Mouse (Mus musculus) limb, embryonic 13.5 days (tissue): ENCODE data around the gene Gpr33. TPM values are rescaled to one million over a fixed set of nuclear protein-coding genes. Genes with fewer than 3 reads are reported as not detected.
A peak's percentile ranks its signal among the peaks of the same experiment; 100 is the strongest.

Source experiments
- ATAC-seq: fragments of 200-750 bp; cut with Nextera tagmentation; 2 replicates; pipeline ENCODE4 v1.8.0; 2017; ENCODE audit warnings: low read depth, moderate number of reproducible peaks, moderate TSS enrichment; ENCODE audit not compliant: low FRiP score
- H3K27ac ChIP-seq: fragments of 300-500 bp; sonication (generic); 2 replicates; pipeline ENCODE4 v1.5.1; 2015; ENCODE audit warnings: inconsistent platforms, mild to moderate bottlenecking, moderate library complexity
- H3K27me3 ChIP-seq: fragments of 300-500 bp; sonication (generic); 2 replicates; pipeline ENCODE4 v1.6.1; 2015; ENCODE audit warnings: mild to moderate bottlenecking, inconsistent platforms
- H3K36me3 ChIP-seq: fragments of 300-500 bp; sonication (generic); 2 replicates; pipeline ENCODE4 v1.6.1; 2015; ENCODE audit warnings: inconsistent platforms, mild to moderate bottlenecking, moderate library complexity
- H3K4me1 ChIP-seq: fragments of 300-500 bp; sonication (generic); 2 replicates; pipeline ENCODE4 v1.6.1; 2015; ENCODE audit warnings: inconsistent platforms
- H3K4me2 ChIP-seq: fragments of 300-500 bp; sonication (generic); replicated peaks from 2 replicates; pipeline ENCODE4 v1.6.1; 2015; ENCODE audit warnings: inconsistent platforms, mild to moderate bottlenecking, moderate library complexity
- H3K4me3 ChIP-seq: fragments of 300-500 bp; sonication (generic); 2 replicates; pipeline ENCODE4 v1.5.1; 2015; ENCODE audit warnings: moderate library complexity, mild to moderate bottlenecking, inconsistent platforms
- H3K9ac ChIP-seq: fragments of 300-500 bp; sonication (generic); 2 replicates; pipeline ENCODE4 v1.6.1; 2015; ENCODE audit warnings: mild to moderate bottlenecking, inconsistent platforms
- H3K9me3 ChIP-seq: fragments of 300-500 bp; sonication (generic); 2 replicates; pipeline ENCODE4 v1.6.1; 2016; ENCODE audit warnings: inconsistent platforms
- WGBS: fragments of 180-500 bp; shearing (Covaris S2); methylation state at CpG from one replicate; pipeline ENCODE4 v1.1.7; 2015; 5-methylcytosine and 5-hydroxymethylcytosine counted together
- polyA plus RNA-seq: library from polyadenylated mRNA; unstranded; fragments of >200 nt; fragmentation: Nextera tagmentation; extraction: Ambion mirVana; gene quantifications from 2 replicates; pipeline ENCODE4 v1.2.1, GENCODE M21; 2015

Gene Gpr33
- polyA plus RNA-seq = not detected in 2 replicates

DNA sequence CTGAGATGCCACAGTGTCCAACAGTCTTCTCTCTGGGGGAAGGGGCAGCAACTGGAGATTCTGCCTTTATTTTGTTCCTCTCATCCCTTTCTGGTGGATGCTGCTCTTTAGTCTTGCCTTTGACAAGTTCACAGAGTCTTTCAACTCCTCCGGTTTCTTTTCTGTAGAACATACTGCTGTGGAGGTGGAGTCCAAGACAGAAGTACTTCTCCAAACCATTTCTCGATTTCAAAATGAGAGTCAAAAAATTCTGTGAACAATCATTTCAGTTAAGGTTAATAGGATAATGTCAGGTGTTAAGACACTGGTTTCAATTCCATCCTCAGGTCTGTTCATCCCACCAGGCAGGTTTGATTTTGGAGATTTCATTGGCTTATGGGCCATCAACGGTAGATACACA, at the start of gene Gpr33:
TSS of gene Gpr33 (minus strand) at position 101 of the 400 bp plus-strand sequence.
- Histone ChIP-seq H3K9ac (no peak within 1 kb of the TSS), H3K27ac (no peak within 1 kb of the TSS), H3K4me1 (no peaks in the 10 kb centered on the region), H3K27me3 (no peaks in the 10 kb centered on the region), H3K4me3 (no peak within 1 kb of the TSS), H3K9me3 (no peaks in the 10 kb centered on the region), H3K4me2 (no peak within 1 kb of the TSS), H3K36me3 (no peaks in the 10 kb centered on the region)
- no peak for ATAC-seq
- WGBS = 95% methylated on average over 3 of the region's 3 CpGs

- Histone ChIP-seq H3K27me3 (no peaks in the 10 kb centered on the region), H3K4me1 (no peaks in the 10 kb centered on the region), H3K27ac (no peak overlapping the region), H3K9me3 (no peaks in the 10 kb centered on the region; the same call in 1 of the 2 replicates), H3K36me3 (no peaks in the 10 kb centered on the region), H3K4me3 (no peak overlapping the region), H3K9ac (no peak overlapping the region), H3K4me2 (no peak overlapping the region)
- 62% methylated on average over 2 of the region's 2 CpGs for WGBS
- ATAC-seq = no peak
Observed at GRCm38 (mm10) chr12:52049324-52049723, 21.5 kb upstream of the Gpr33 start.

DNA sequence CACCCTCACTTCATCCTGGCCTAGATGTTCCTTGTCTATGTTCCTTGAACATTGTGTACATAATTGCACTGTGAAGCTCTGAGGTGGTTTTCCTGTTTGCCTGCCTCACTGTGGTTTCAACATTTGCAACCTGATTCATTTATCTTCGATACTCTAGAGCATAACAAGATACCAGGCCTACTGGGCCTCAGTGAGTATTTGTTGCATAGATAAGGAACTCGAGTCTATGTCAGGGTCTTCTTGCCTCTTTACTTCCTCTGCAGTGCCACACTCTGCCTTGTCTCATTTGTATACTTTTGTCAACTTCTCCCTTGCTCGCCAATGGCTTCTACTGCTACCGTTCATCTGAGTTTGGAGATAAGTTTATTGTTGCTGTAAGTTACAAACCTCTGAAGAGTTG, 18.5 kb upstream of the Gpr33 start:
- H3K27ac ChIP-seq = no peak overlapping the region
- H3K4me2 ChIP-seq = no peak overlapping the region
- H3K9ac ChIP-seq = no peak overlapping the region
- peaks cover 4% of the 10 kb centered on the region; the same call in 1 of the 2 replicates for H3K9me3 ChIP-seq
- 86% methylated on average over 4 of the region's 4 CpGs for WGBS
- ATAC-seq = no peak
- H3K4me1 ChIP-seq = no peaks in the 10 kb centered on the region
- H3K4me3 ChIP-seq = no peak overlapping the region
- H3K36me3 ChIP-seq = no peaks in the 10 kb centered on the region
- H3K27me3 ChIP-seq = no peaks in the 10 kb centered on the region

- Histone ChIP-seq H3K4me1 (no peaks in the 10 kb centered on the region), H3K9ac (no peak overlapping the region), H3K27ac (no peak overlapping the region), H3K4me3 (no peak overlapping the region), H3K36me3 (no peaks in the 10 kb centered on the region), H3K27me3 (no peaks in the 10 kb centered on the region), H3K4me2 (no peak overlapping the region), H3K9me3 (0 out of 2 replicates have a peak, but pooled peaks cover 4% of the 10 kb centered on the region)
- no peak for ATAC-seq
- 75% methylated on average over 10 of the region's 10 CpGs for WGBS
Observed at GRCm38 (mm10) chr12:52042818-52043336, 15.0 kb upstream of the Gpr33 start.

GRCm38 (mm10) chr12:52038352-52038751, 10.5 kb upstream of the Gpr33 start:
- WGBS = 44% methylated on average over 3 of the region's 3 CpGs
- no peaks in the 10 kb centered on the region for H3K27me3 ChIP-seq
- H3K9ac ChIP-seq = no peak overlapping the region
- no peak overlapping the region for H3K27ac ChIP-seq
- H3K4me1 ChIP-seq = no peaks in the 10 kb centered on the region
- 0 out of 2 replicates have a peak, but pooled peaks cover 4% of the 10 kb centered on the region for H3K9me3 ChIP-seq
- H3K36me3 ChIP-seq = no peaks in the 10 kb centered on the region
- ATAC-seq = 0 out of 2 replicates have a peak, but pooled peaks have one; percentile 32
- H3K4me2 ChIP-seq = no peak overlapping the region
- H3K4me3 ChIP-seq = no peak overlapping the region

DNA sequence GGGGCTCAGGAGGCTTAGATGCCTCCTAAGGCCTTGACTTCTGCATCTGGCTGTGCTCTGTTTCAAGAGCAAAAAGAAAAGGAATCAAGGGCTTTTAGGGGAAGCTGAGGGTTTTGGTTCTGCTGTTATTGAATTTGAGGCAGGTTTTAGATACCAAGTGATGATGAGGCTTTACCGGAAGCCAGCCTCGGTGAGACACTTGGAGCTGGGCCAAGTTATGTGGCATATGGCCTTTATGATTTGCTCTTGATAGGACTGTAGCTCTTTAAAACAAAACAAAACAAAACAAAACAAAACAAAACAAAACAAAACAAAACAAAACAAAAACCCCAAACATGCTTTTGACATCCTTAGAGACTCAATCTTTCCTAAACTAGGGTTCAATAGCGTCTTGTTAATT, 7.1 kb upstream of the Gpr33 start:
- no peak overlapping the region for H3K4me3 ChIP-seq
- no peak overlapping the region for H3K4me2 ChIP-seq
- H3K9me3 ChIP-seq = no peaks in the 10 kb centered on the region
- WGBS = 84% methylated on average over 3 of the region's 3 CpGs
- no peak overlapping the region for H3K27ac ChIP-seq
- H3K27me3 ChIP-seq = no peaks in the 10 kb centered on the region
- no peaks in the 10 kb centered on the region for H3K36me3 ChIP-seq
- H3K4me1 ChIP-seq = no peaks in the 10 kb centered on the region
- no peak overlapping the region for H3K9ac ChIP-seq
- ATAC-seq = no peak

- H3K9me3 ChIP-seq = no peaks in the 10 kb centered on the region
- H3K27me3 ChIP-seq = no peaks in the 10 kb centered on the region
- no peak overlapping the region for H3K4me3 ChIP-seq
- no peak overlapping the region for H3K27ac ChIP-seq
- WGBS = 85% methylated on average over 6 of the region's 6 CpGs
- ATAC-seq = no peak
- H3K9ac ChIP-seq = no peak overlapping the region
- no peak overlapping the region for H3K4me2 ChIP-seq
- no peaks in the 10 kb centered on the region for H3K36me3 ChIP-seq
- H3K4me1 ChIP-seq = no peaks in the 10 kb centered on the region
Observed at GRCm38 (mm10) chr12:52032276-52032675, 4.4 kb upstream of the Gpr33 start.

DNA sequence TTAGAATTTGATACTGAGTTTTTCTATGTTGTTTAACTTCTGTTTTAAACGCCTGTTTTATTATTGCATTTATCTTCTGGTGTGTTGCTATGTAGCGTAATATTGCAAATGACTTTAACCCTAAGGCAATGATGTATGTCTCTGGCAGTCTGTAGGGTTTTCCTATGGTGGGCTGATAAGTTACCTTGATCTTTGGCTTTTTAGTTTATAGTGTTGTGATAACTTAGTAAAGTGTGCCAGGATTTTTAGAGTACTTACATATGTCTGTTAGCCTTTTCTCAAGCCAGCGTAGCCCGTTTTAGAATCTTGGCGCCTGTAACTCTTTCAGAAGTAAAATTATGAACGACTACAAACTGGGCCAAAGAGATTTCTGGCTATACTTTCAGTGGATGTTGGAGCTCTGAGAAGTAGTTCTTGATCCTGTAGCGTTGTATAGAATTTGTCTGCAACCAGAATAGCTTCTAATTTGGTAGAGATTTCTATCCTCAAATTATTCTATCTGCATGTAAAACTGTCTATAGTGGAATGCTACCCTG, 13.3 kb downstream of the Gpr33 start:
- no peak overlapping the region for H3K4me3 ChIP-seq
- H3K9ac ChIP-seq = no peak overlapping the region
- no peaks in the 10 kb centered on the region for H3K27me3 ChIP-seq
- 80% methylated on average over 7 of the region's 7 CpGs for WGBS
- ATAC-seq = no peak
- no peaks in the 10 kb centered on the region for H3K36me3 ChIP-seq
- H3K9me3 ChIP-seq = no peaks in the 10 kb centered on the region
- no peaks in the 10 kb centered on the region for H3K4me1 ChIP-seq
- H3K4me2 ChIP-seq = no peak overlapping the region
- H3K27ac ChIP-seq = no peak overlapping the region

DNA sequence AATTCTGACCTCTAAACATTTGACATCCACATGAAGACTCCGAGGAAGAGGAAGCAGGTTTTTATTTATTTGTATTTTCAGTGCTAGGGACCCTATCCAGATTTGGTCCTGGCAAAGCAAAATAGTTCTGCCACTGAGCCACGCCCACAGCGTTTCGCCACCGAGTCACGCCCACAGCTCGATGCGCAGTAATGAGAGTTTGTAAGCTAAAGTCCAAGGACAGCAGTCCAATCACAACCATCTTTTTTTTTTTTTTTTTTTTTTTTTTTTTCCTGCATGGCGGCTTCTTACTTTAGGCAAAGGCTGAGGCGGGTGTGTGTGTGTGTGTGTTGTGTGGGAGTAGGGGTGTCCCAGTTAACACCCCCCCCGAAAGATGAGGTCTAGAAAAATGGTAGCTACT, 13.8 kb downstream of the Gpr33 start:
- H3K4me2 ChIP-seq = no peak overlapping the region
- no peak overlapping the region for H3K4me3 ChIP-seq
- no peak overlapping the region for H3K9ac ChIP-seq
- H3K27me3 ChIP-seq = no peaks in the 10 kb centered on the region
- H3K36me3 ChIP-seq = no peaks in the 10 kb centered on the region
- H3K27ac ChIP-seq = no peak overlapping the region
- 85% methylated on average over 11 of the region's 11 CpGs for WGBS
- H3K9me3 ChIP-seq = no peaks in the 10 kb centered on the region
- no peak for ATAC-seq
- H3K4me1 ChIP-seq = no peaks in the 10 kb centered on the region

- ATAC-seq = no peak
- H3K9ac ChIP-seq = no peak overlapping the region
- H3K9me3 ChIP-seq = no peaks in the 10 kb centered on the region
- H3K27ac ChIP-seq = no peak overlapping the region
- no peak overlapping the region for H3K4me2 ChIP-seq
- WGBS = 18% methylated on average over 9 of the region's 9 CpGs
- H3K4me1 ChIP-seq = no peaks in the 10 kb centered on the region
- H3K36me3 ChIP-seq = no peaks in the 10 kb centered on the region
- no peaks in the 10 kb centered on the region for H3K27me3 ChIP-seq
- H3K4me3 ChIP-seq = no peak overlapping the region
Observed at GRCm38 (mm10) chr12:52013274-52013673, 14.6 kb downstream of the Gpr33 start.

DNA sequence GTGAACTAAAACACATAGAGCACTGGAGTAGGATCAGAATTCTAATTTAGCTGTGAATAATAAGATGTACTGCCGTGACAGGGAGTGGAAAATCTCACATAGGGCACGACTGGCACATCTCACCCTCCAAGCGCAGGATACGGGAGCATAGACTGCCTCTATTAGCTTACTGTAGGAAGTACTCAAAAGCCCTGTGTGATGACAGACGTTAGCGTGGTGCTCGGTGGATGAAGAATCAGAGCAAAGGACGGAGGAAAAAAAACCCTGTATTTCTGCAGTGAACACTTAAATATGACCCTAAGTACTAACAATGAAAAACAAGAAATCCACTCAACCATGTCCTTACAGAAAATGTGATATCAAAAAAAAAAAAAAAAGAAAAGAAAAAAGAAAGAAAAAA, 15.7 kb downstream of the Gpr33 start:
- no peaks in the 10 kb centered on the region for H3K4me1 ChIP-seq
- H3K4me3 ChIP-seq = no peak overlapping the region
- H3K9ac ChIP-seq = no peak overlapping the region
- WGBS = 65% methylated on average over 8 of the region's 8 CpGs
- no peak overlapping the region for H3K4me2 ChIP-seq
- no peak for ATAC-seq
- no peak overlapping the region for H3K27ac ChIP-seq
- H3K27me3 ChIP-seq = no peaks in the 10 kb centered on the region
- H3K36me3 ChIP-seq = no peaks in the 10 kb centered on the region
- no peaks in the 10 kb centered on the region for H3K9me3 ChIP-seq

GRCm38 (mm10) chr12:52010630-52010961, 17.3 kb downstream of the Gpr33 start:
- 58% methylated on average over 2 of the region's 2 CpGs for WGBS
- no peak for ATAC-seq
- Histone ChIP-seq H3K4me3 (no peak overlapping the region), H3K4me2 (no peak overlapping the region), H3K36me3 (no peaks in the 10 kb centered on the region), H3K9ac (no peak overlapping the region), H3K4me1 (0 out of 2 replicates have a peak, but pooled peaks cover 1% of the 10 kb centered on the region), H3K9me3 (no peaks in the 10 kb centered on the region), H3K27me3 (no peaks in the 10 kb centered on the region), H3K27ac (no peak overlapping the region)
